Mouse (Mus musculus): ENCODE data around the gene Olfr8. TPM values are rescaled to one million over a fixed set of nuclear protein-coding genes. Genes with fewer than 3 reads are reported as not detected.
"Not testable (repeated sequence)": the region's sequence is repeated elsewhere in the genome, so short reads cannot be mapped to it uniquely, and the experiment has no call there.

Gene Olfr8
- not detected in 2 replicates for polyA plus RNA-seq (2014; fragmentation: Nextera tagmentation; extraction: Ambion mirVana)

GRCm38 (mm10) chr10:78950336-78950735, at the start of gene Olfr8:
Gene Olfr8, plus strand, starts transcription at chr10:78950636.
- H3K27ac ChIP-seq (replicated peaks in 1 of 2; ENCODE audit: control insufficient read depth in 1 of 2, insufficient read depth in 1 of 2, low read depth in 2 of 2, low read length in 2 of 2); H3K9ac ChIP-seq (ENCODE audit: low read length); H3K36me3 ChIP-seq (ENCODE audit: control insufficient read depth, insufficient read depth, low read length); H3K4me1 ChIP-seq (ENCODE audit: control insufficient read depth in 2 of 2, insufficient read depth in 2 of 2, low read length in 2 of 2); ATAC-seq (ENCODE audit: insufficient number of reproducible peaks, insufficient read depth, low FRiP score, low read depth); H3K4me3 ChIP-seq (ENCODE audit: control insufficient read depth in 1 of 2, insufficient read depth in 1 of 2, low read depth in 1 of 2, low read length in 2 of 2); H3K4me2 ChIP-seq (ENCODE audit: low read length); H3K9me3 ChIP-seq (ENCODE audit: control insufficient read depth, low read length); H3K27me3 ChIP-seq (ENCODE audit: control insufficient read depth, insufficient read depth, low read length): not testable (repeated sequence)
- 76% methylated on average over 1 of the region's 1 CpGs for WGBS

- not testable (repeated sequence) for H3K9me3 ChIP-seq (ENCODE audit: control insufficient read depth, low read length); H3K36me3 ChIP-seq (ENCODE audit: control insufficient read depth, insufficient read depth, low read length); H3K4me2 ChIP-seq (ENCODE audit: low read length); H3K4me1 ChIP-seq (ENCODE audit: control insufficient read depth in 2 of 2, insufficient read depth in 2 of 2, low read length in 2 of 2); H3K4me3 ChIP-seq (ENCODE audit: control insufficient read depth in 1 of 2, insufficient read depth in 1 of 2, low read depth in 1 of 2, low read length in 2 of 2); H3K27me3 ChIP-seq (ENCODE audit: control insufficient read depth, insufficient read depth, low read length); H3K9ac ChIP-seq (ENCODE audit: low read length); ATAC-seq (ENCODE audit: insufficient number of reproducible peaks, insufficient read depth, low FRiP score, low read depth); H3K27ac ChIP-seq (replicated peaks in 1 of 2; ENCODE audit: control insufficient read depth in 1 of 2, insufficient read depth in 1 of 2, low read depth in 2 of 2, low read length in 2 of 2)
- 71% methylated on average over 1 of the region's 1 CpGs for WGBS
These were observed 37.6 kb upstream of the Olfr8 start, which contains the start of gene Olfr1354 for GRCm38 (mm10) chr10:78912871-78913270. Gene Olfr1354, plus strand, starts transcription at chr10:78913171.

- not testable (repeated sequence) for H3K9ac ChIP-seq (ENCODE audit: low read length); H3K4me3 ChIP-seq (ENCODE audit: control insufficient read depth in 1 of 2, insufficient read depth in 1 of 2, low read depth in 1 of 2, low read length in 2 of 2); H3K36me3 ChIP-seq (ENCODE audit: control insufficient read depth, insufficient read depth, low read length); H3K9me3 ChIP-seq (ENCODE audit: control insufficient read depth, low read length); H3K27me3 ChIP-seq (ENCODE audit: control insufficient read depth, insufficient read depth, low read length); H3K4me1 ChIP-seq (ENCODE audit: control insufficient read depth in 2 of 2, insufficient read depth in 2 of 2, low read length in 2 of 2); H3K27ac ChIP-seq (replicated peaks in 1 of 2; ENCODE audit: control insufficient read depth in 1 of 2, insufficient read depth in 1 of 2, low read depth in 2 of 2, low read length in 2 of 2); H3K4me2 ChIP-seq (ENCODE audit: low read length); ATAC-seq (ENCODE audit: insufficient number of reproducible peaks, insufficient read depth, low FRiP score, low read depth)
These were observed 12.6 kb downstream of the Olfr8 start, which contains the start of gene Olfr1353 for GRCm38 (mm10) chr10:78963009-78963408. Gene Olfr1353, plus strand, starts transcription at chr10:78963309.

- Histone ChIP-seq H3K9ac (ENCODE audit: low read length) (no peak within 1 kb of the TSS), H3K27me3 (ENCODE audit: control insufficient read depth, insufficient read depth, low read length) (no peaks in the 10 kb centered on the region), H3K4me1 (ENCODE audit: control insufficient read depth in 2 of 2, insufficient read depth in 2 of 2, low read length in 2 of 2) (no peaks in the 10 kb centered on the region), H3K27ac (replicated peaks in 1 of 2; ENCODE audit: control insufficient read depth in 1 of 2, insufficient read depth in 1 of 2, low read depth in 2 of 2, low read length in 2 of 2) (no peak within 1 kb of the TSS), H3K9me3 (ENCODE audit: control insufficient read depth, low read length) (no peaks in the 10 kb centered on the region), H3K4me3 (ENCODE audit: control insufficient read depth in 1 of 2, insufficient read depth in 1 of 2, low read depth in 1 of 2, low read length in 2 of 2) (no peak within 1 kb of the TSS), H3K4me2 (ENCODE audit: low read length) (no peak within 1 kb of the TSS), H3K36me3 (ENCODE audit: control insufficient read depth, insufficient read depth, low read length) (no peaks in the 10 kb centered on the region)
- no peak for ATAC-seq (ENCODE audit: insufficient number of reproducible peaks, insufficient read depth, low FRiP score, low read depth)
These were observed 30.3 kb downstream of the Olfr8 start, which contains the start of gene Olfr1352 for GRCm38 (mm10) chr10:78980750-78981149. Gene Olfr1352, plus strand, starts transcription at chr10:78981050.

Other genes with a start within 250 kb of the Olfr8 start
- not detected in 2 replicates for gene Casp14, start 232.3 kb upstream of the Olfr8 start, polyA plus RNA-seq (2014; fragmentation: Nextera tagmentation; extraction: Ambion mirVana)
- gene Ccdc105, start 197.6 kb upstream of the Olfr8 start, polyA plus RNA-seq (2014; fragmentation: Nextera tagmentation; extraction: Ambion mirVana): not detected in 2 replicates
- gene Slc1a6, start 170.1 kb upstream of the Olfr8 start, polyA plus RNA-seq (2014; fragmentation: Nextera tagmentation; extraction: Ambion mirVana): 0.12 and 0.16 TPM in 2 replicates
- not detected in 2 replicates for gene Olfr1356, start 98.5 kb upstream of the Olfr8 start, polyA plus RNA-seq (2014; fragmentation: Nextera tagmentation; extraction: Ambion mirVana)
- gene Olfr1355, start 75.1 kb upstream of the Olfr8 start, polyA plus RNA-seq (2014; fragmentation: Nextera tagmentation; extraction: Ambion mirVana): not detected in 2 replicates
- gene Olfr1354, start 37.5 kb upstream of the Olfr8 start, polyA plus RNA-seq (2014; fragmentation: Nextera tagmentation; extraction: Ambion mirVana): not detected in 2 replicates
- not detected in 2 replicates for gene Olfr1353, start 12.7 kb downstream of the Olfr8 start, polyA plus RNA-seq (2014; fragmentation: Nextera tagmentation; extraction: Ambion mirVana)
- gene Olfr1352, start 30.4 kb downstream of the Olfr8 start, polyA plus RNA-seq (2014; fragmentation: Nextera tagmentation; extraction: Ambion mirVana): not detected in 2 replicates
- gene Olfr1351, start 61.8 kb downstream of the Olfr8 start, polyA plus RNA-seq (2014; fragmentation: Nextera tagmentation; extraction: Ambion mirVana): not detected in 2 replicates
- gene Olfr57, start 78.1 kb downstream of the Olfr8 start, polyA plus RNA-seq (2014; fragmentation: Nextera tagmentation; extraction: Ambion mirVana): not detected in 2 replicates
- gene 2610008E11Rik, start 147.0 kb downstream of the Olfr8 start, polyA plus RNA-seq (2014; fragmentation: Nextera tagmentation; extraction: Ambion mirVana): 18.6 and 20.7 TPM in 2 replicates
- gene Vmn2r80, start 198.1 kb downstream of the Olfr8 start, polyA plus RNA-seq (2014; fragmentation: Nextera tagmentation; extraction: Ambion mirVana): not detected in 2 replicates